Mouse (Mus musculus) erythroblast, embryonic 14.5 days (primary cell): ENCODE measurements at regions not wholly inside any gene's neighbourhood (a gene's known extent, or its start where the extent isn't known, plus 50 kb on each side); places are given as distances from the start of the nearest gene placed in this dataset.

Experiments used
- GATA1 ChIP-seq: IDR thresholded peaks from 2 replicates; pipeline ENCODE4 v1.6.1; 2012; ENCODE audit warnings: low read length, inconsistent platforms, mixed read lengths
- TAL1 ChIP-seq: IDR thresholded peaks from 3 replicates; pipeline ENCODE4 v1.6.1; 2012; ENCODE audit warnings: low read length, inconsistent platforms, mixed read lengths

GRCm38 (mm10) chr17:83015656-83016055, 199.4 kb upstream of the Pkdcc start:
- no peak for TF ChIP-seq GATA1
- no peak for TF ChIP-seq TAL1
